Mouse (Mus musculus): ENCODE measurements around the gene Rgl1.

Rgl1 gene

GRCm38 (mm10) chr1:152578108-152578721 is 187.9 kb downstream of the Rgl1 start:
- DNase-seq, result no peak

GRCm38 (mm10) chr1:152576614-152577144 is 189.5 kb downstream of the Rgl1 start:
- no peak for DNase-seq

DNA sequence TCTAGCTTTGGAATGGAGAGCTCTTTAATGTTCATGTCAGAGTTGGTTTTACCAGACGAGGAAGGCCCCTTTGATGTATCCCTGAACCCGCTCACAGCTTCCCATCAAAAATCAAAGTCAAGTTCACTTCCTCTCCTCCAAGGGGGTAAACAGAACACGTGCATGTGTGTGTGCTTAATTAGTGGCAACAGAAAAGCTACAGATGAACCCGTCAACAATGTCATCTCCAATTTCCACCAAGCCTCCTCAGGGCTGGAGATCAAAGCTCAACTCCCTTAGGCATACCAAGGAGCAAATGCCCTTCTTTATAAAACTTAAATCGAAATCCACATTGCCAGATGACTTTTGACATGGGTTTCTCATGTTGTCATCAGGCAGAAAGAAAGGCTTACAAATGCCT is 191.1 kb downstream of the Rgl1 start:
- no peak for DNase-seq

GRCm38 (mm10) chr1:152573470-152574059 is 192.6 kb downstream of the Rgl1 start:
- DNase-seq, result peak in 1 of 2 experiments; percentile 25

- peak; percentile 27 to 56 for DNase-seq
Observed at GRCm38 (mm10) chr1:152572755-152573469, 193.2 kb downstream of the Rgl1 start.

- peak in 1 of 2 experiments; percentile 36 for DNase-seq
Observed at GRCm38 (mm10) chr1:152571340-152571739, 194.8 kb downstream of the Rgl1 start.

DNA sequence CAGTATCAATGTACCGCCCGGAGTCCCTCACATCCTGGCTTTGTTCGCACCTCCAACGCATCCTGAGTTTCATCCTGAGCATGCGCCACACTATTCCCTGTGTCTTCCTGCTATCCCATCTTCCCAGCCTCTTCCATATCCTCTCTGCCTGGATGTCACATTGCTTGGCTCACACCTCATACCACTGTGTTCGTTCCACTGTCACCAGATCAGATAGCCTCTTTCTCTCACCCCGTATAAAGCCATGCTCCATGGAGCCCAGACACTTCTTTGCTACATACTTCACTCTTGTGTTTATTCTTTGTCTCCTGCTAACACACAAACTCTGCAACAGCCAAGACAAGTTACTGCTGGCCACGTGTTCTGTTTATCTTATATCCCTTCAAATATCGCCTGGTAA is 195.5 kb downstream of the Rgl1 start:
- peak; percentile 25 to 51 for DNase-seq

- no peak for DNase-seq
Observed at GRCm38 (mm10) chr1:152563282-152563681, 202.9 kb downstream of the Rgl1 start.

DNA sequence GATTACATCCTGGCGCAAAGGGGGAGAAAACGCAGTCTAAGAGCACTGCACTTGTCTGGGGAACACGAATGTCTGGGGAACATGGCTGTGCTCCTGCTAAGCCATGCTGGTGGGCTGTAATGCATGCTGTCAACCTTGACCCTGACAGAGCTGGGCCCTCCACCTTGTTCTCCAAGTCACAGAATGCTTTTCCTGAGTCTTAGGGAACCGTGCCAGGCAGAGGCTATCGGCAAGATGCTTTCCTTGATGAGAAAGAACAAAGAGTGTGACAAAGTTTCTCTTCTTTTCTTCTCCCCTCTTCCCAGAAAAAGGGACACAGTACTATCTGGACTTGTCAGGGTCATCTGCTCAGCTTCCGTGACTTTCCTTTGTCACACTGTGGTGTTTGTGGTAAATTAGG is 203.3 kb downstream of the Rgl1 start:
- no peak for DNase-seq

DNA sequence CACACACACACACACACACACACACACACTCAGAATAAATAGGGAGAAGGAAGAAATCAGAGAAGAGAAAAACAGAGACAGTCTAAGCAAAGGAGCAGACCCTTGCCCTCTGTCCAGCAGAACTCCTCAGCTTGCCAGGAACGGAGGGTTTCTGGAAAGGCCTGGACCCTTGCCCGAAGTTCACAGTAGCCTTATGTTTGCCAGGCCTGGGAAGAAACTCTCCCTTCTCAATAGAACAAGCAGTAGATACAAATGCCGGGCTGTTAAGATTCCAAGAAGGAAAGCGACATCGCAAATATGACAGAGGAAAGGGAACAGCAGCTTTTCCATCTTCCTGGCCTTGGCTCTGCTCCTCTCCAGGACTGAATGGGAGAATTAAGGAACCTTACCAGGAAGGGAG is 205.7 kb downstream of the Rgl1 start:
- DNase-seq, result peak; percentile 36 to 75

GRCm38 (mm10) chr1:152556576-152557281 is 209.4 kb downstream of the Rgl1 start:
- peak in 1 of 2 experiments; percentile 61 for DNase-seq

- DNase-seq, result peak; percentile 77 to 91
Observed at GRCm38 (mm10) chr1:152555944-152556573, 210.1 kb downstream of the Rgl1 start.

GRCm38 (mm10) chr1:152553912-152554547 is 212.1 kb downstream of the Rgl1 start:
- DNase-seq, result no peak

GRCm38 (mm10) chr1:152550973-152551372 is 215.2 kb downstream of the Rgl1 start:
- no peak for DNase-seq

GRCm38 (mm10) chr1:152550544-152550943 is 215.6 kb downstream of the Rgl1 start:
- no peak for DNase-seq

- no peak for DNase-seq
Observed at GRCm38 (mm10) chr1:152549061-152549738, 217.0 kb downstream of the Rgl1 start.

- no peak for DNase-seq
Observed at GRCm38 (mm10) chr1:152543449-152544159, 222.5 kb downstream of the Rgl1 start.

DNA sequence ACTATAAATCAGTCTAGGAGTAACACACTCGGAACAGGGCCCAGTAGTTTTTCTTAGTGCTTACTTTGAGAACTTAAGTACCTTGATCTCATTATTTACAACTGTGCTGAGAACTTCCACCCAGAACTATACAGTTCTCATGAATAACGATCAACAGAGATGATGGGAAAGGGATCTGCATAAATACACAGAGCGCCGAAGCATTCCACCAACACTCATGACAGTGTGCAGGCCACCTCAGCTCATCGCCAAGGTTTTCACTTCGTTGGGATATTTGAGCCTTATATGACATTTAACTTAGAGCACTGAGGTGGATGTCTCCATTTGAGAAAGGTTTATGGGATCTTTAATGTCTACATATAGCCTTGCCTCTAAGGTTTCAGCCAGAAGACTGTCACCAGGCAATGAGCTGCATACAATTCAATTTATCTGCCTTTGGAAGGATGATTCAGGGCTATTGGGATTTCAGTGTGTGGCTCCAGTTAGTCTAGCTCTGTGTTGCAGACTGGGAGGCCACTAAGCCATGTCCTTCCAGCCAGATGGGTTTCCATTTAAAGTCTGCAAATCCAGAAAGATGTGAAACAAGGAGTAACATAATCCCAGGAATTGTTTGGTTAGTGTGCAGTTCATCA is 223.3 kb downstream of the Rgl1 start:
- no peak for DNase-seq

DNA sequence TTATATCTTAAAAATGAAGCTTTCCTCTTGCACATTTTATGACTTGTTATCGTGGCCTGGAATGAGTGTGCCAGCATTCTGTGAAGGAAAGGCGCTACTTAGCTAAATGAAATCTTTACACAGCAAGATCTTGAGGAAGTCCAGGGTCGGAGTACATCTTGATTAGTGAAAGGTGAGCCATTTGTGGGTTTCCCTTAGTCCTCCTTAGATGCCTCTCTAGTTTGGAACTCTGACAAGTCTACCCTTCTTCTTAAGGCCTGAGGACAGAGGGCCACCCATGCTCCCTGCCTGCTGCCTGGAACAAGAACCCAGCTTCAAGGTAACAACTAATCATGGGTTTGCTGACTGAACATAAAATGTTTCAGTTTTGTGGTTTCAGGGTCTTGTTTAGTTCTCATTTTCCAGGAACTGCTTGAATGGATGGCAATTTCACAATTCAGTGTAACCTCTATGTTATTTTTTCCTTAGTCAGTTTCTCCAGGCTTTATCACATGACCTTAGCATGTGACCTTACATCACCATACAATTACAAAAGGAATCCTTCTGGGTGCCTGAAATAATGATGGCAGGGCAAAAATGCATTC is 225.8 kb downstream of the Rgl1 start:
- no peak for DNase-seq

- no peak for DNase-seq
Observed at GRCm38 (mm10) chr1:152538817-152539216, 227.3 kb downstream of the Rgl1 start.

All from lung, postnatal 4 days (tissue).